Mouse (Mus musculus): ENCODE results near the gene B230104I21Rik.

Gene B230104I21Rik

DNA sequence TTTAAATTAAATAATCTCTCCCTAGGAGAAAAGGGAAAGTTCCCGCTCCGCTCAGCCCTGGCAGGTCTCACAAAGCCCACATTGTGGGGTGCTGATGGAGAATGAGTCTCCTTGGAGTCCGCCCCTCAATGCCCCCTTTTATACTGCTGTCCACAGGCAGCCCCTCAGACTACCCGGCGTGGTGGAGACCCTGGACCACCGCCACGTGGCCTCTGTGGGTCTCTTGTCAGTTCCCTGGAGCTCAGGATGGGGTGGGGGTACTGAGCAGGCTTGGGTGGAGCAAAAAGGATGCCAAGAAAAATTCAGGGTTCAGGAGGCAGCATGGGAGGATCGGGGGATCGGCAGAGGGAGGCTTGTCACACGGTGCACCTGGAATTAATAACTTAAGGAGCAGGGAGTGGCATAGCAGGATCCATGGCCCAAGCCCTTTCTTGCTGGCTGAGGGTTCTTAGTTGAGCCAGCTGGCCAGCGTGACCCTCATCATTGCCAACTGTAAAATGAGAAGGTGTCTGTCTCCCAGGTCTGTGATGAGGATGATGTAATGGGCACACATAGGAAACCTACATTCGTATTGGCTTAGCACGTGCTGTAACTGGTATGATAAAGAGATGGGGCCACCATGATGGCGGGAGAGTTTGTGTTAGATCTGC is 60.9 kb downstream of the B230104I21Rik start:
- Histone ChIP-seq H3K36me3 (ENCODE audit: control insufficient read depth, insufficient read depth, low read length, poor library complexity, severe bottlenecking) (no peaks in the 10 kb centered on the region), H3K27me3 (ENCODE audit: control insufficient read depth, insufficient read depth, low read length, poor library complexity, severe bottlenecking) (no peaks in the 10 kb centered on the region)
- no peak for DNase-seq (ENCODE audit: low read depth, low spot score)
